Mouse (Mus musculus) myocyte (in vitro differentiated cells): ENCODE data around the gene Atg10. TPM values are rescaled to one million over a fixed set of nuclear protein-coding genes. Genes with fewer than 3 reads are reported as not detected.
A peak's percentile ranks its signal among the peaks of the same experiment; 100 is the strongest.

Source experiments
- H3K27me3 ChIP-seq: one replicate; pipeline ENCODE4 v1.6.1; 2011; ENCODE audit not compliant: control insufficient read depth, insufficient read depth, insufficient read length
- H3K36me3 ChIP-seq: one replicate; pipeline ENCODE4 v1.6.1; 2011; ENCODE audit not compliant: control insufficient read depth, insufficient read depth
- H3K4me2 ChIP-seq: one replicate; pipeline ENCODE4 v1.6.1; 2011; ENCODE audit warnings: low read depth, control low read depth
- H3K4me3 ChIP-seq: one replicate; pipeline ENCODE4 v1.5.1; 2011; ENCODE audit warnings: mild to moderate bottlenecking, control low read depth, moderate library complexity
- H3K79me2 ChIP-seq: one replicate; pipeline ENCODE4 v1.6.1; 2011; ENCODE audit not compliant: control insufficient read depth, insufficient read depth
- H3ac ChIP-seq: one replicate; pipeline ENCODE4 v1.6.1; 2011; ENCODE audit not compliant: control insufficient read depth, insufficient read length
- CEBPB ChIP-seq: IDR thresholded peaks from 2 replicates; pipeline ENCODE4 v1.6.1; 2011; ENCODE audit warnings: mild to moderate bottlenecking, moderate library complexity; ENCODE audit not compliant: poor library complexity, insufficient read depth, severe bottlenecking
- E2F4 ChIP-seq: IDR thresholded peaks from one replicate; pipeline ENCODE4 v1.6.1; 2011; ENCODE audit warnings: mild to moderate bottlenecking, control low read depth, moderate library complexity; ENCODE audit not compliant: insufficient read depth
- MAX ChIP-seq: IDR thresholded peaks from one replicate; pipeline ENCODE4 v1.6.1; 2011; ENCODE audit warnings: low read depth, mild to moderate bottlenecking, control low read depth
- MYOD1 ChIP-seq, 3 experiments: IDR thresholded peaks; one replicate each; pipeline ENCODE4 v1.6.1; 2011; ENCODE audit warnings: control low read depth in 2 of 3, low read depth in 2 of 3, mild to moderate bottlenecking in 2 of 3, moderate library complexity in 1 of 3; ENCODE audit not compliant: insufficient read length in 2 of 3, control insufficient read depth in 1 of 3
- MYOG ChIP-seq, 3 experiments: IDR thresholded peaks; one replicate each; pipeline ENCODE4 v1.6.1; 2011; ENCODE audit warnings: control low read depth in 2 of 3, low read depth in 2 of 3, mild to moderate bottlenecking in 2 of 3; ENCODE audit not compliant: insufficient read length in 2 of 3, control insufficient read depth in 1 of 3, insufficient read depth in 1 of 3
- POLR2A ChIP-seq: IDR thresholded peaks from one replicate; pipeline ENCODE4 v1.6.1; 2011; ENCODE audit warnings: low read depth, mild to moderate bottlenecking, control low read depth, moderate library complexity; ENCODE audit not compliant: insufficient read length
- POLR2AphosphoS2 ChIP-seq: IDR thresholded peaks from one replicate; pipeline ENCODE4 v1.6.1; 2011; ENCODE audit warnings: low read depth, control low read depth; ENCODE audit not compliant: insufficient read length
- REST ChIP-seq: IDR thresholded peaks from one replicate; pipeline ENCODE4 v1.6.1; 2011; ENCODE audit warnings: mild to moderate bottlenecking, control low read depth, moderate library complexity; ENCODE audit not compliant: insufficient read depth, insufficient read length
- SRF ChIP-seq: IDR thresholded peaks from one replicate; pipeline ENCODE4 v1.6.1; 2011; ENCODE audit warnings: low read depth; ENCODE audit not compliant: control insufficient read depth, insufficient read length
- TCF12 ChIP-seq: IDR thresholded peaks from one replicate; pipeline ENCODE4 v1.6.1; 2011; ENCODE audit warnings: mild to moderate bottlenecking, control low read depth; ENCODE audit not compliant: poor library complexity, insufficient read depth, severe bottlenecking
- TCF3 ChIP-seq: IDR thresholded peaks from one replicate; pipeline ENCODE4 v1.6.1; 2011; ENCODE audit warnings: low read depth, control low read depth; ENCODE audit not compliant: insufficient read length
- USF1 ChIP-seq: IDR thresholded peaks from one replicate; pipeline ENCODE4 v1.6.1; 2011; ENCODE audit warnings: low read depth, mild to moderate bottlenecking, control low read depth, moderate library complexity
- polyA plus RNA-seq: library from polyadenylated mRNA; unstranded; fragments of >200 nt; fragmentation: generic; extraction: Trizol; gene quantifications from one replicate; pipeline ENCODE4 v1.2.1, GENCODE M21; 2012; ENCODE audit warnings: missing spikeins

Gene Atg10
- polyA plus RNA-seq, 1 experiment: 5.9 TPM

DNA sequence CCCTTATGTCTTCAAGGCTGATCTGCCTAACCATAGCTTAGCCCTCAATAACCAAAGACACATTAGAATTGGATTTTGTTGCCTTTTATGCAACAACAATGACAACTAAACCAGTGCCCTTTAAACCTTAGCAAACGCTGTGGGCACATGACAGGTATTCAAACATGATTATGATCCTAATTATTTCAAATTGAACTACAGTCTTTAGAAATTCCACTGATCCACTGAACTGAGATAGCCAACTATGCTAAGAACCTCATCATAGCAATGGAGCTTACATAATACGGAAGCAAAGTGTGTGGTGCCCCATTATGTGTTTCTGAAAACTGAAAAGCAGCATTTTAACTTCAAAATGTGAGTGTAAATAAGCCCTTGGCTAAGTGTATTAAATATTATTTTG, 191.9 kb downstream of the Atg10 start:
- Histone ChIP-seq H3K79me2 (no peaks in the 10 kb centered on the region), H3K4me3 (no peak overlapping the region), H3K36me3 (no peaks in the 10 kb centered on the region), H3K4me2 (no peak overlapping the region), H3K27me3 (no peaks in the 10 kb centered on the region), H3ac (no peak overlapping the region)
- no peak for TF ChIP-seq REST

DNA sequence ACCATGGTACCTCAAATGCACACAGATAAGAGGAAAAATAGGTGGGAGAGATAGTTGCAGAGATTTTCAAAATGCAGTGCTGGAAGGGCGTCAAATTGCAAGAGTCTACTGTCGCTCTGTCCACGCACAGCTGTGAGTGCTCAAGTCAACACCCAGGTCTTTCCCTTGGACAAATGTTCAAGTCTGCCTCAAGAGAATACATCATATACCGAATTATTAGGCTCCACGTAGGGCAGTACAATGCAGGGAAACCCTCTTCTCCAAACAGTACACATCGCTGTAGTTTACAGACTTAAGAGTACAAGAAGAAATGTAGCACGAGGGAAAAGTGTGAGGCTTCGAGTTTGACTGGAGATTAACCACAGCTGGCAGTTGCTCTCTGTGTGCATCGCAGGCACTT, 200.3 kb downstream of the Atg10 start:
- H3K4me3 ChIP-seq: no peak overlapping the region
- no peaks in the 10 kb centered on the region for H3K36me3 ChIP-seq
- TF ChIP-seq MYOG (IDR thresholded peaks at IDR 0.05; ENCODE audit: control insufficient read depth in 1 of 3, insufficient read depth in 1 of 3, insufficient read length in 2 of 3, low read depth in 2 of 3) (no peak), SRF (no peak), TCF3 (no peak), E2F4 (no peak), CEBPB (no peak), POLR2A (no peak), MAX (no peak), USF1 (no peak), POLR2AphosphoS2 (no peak), REST (no peak), MYOD1 (IDR thresholded peaks at IDR 0.05; ENCODE audit: control insufficient read depth in 1 of 3, insufficient read length in 2 of 3, low read depth in 2 of 3) (no peak), TCF12 (no peak)
- no peak overlapping the region for H3ac ChIP-seq
- no peaks in the 10 kb centered on the region for H3K27me3 ChIP-seq
- no peak overlapping the region for H3K4me2 ChIP-seq
- no peaks in the 10 kb centered on the region for H3K79me2 ChIP-seq

DNA sequence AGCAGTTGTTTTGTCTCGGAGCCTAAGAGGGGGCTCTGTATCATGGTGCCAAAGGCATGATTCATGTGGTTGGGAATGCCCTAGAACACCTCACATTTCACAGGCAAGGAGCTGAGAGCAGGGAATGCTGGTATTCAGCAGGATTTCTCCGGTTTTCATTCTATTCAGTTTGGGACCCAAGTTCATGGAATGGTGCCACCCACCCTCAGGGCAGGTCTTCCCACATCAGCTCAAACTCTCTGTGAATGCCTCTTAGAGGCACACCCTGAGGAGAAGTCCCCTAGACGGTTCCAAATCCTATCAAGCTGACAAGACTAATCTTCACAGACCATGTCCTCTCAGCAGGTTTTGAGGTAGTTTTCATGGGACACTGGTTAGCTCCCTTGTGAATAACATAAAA, 211.9 kb downstream of the Atg10 start:
- H3K27me3 ChIP-seq: no peaks in the 10 kb centered on the region
- no peak overlapping the region for H3ac ChIP-seq
- no peak for TF ChIP-seq MAX
- no peak for TF ChIP-seq POLR2AphosphoS2
- TF ChIP-seq TCF3: no peak
- TF ChIP-seq POLR2A: no peak
- no peak for TF ChIP-seq E2F4
- no peak for TF ChIP-seq TCF12
- TF ChIP-seq MYOG (IDR thresholded peaks at IDR 0.05; ENCODE audit: control insufficient read depth in 1 of 3, insufficient read depth in 1 of 3, insufficient read length in 2 of 3, low read depth in 2 of 3): no peak
- TF ChIP-seq REST: no peak
- no peaks in the 10 kb centered on the region for H3K36me3 ChIP-seq
- no peak overlapping the region for H3K4me2 ChIP-seq
- no peaks in the 10 kb centered on the region for H3K79me2 ChIP-seq
- H3K4me3 ChIP-seq: no peak overlapping the region

DNA sequence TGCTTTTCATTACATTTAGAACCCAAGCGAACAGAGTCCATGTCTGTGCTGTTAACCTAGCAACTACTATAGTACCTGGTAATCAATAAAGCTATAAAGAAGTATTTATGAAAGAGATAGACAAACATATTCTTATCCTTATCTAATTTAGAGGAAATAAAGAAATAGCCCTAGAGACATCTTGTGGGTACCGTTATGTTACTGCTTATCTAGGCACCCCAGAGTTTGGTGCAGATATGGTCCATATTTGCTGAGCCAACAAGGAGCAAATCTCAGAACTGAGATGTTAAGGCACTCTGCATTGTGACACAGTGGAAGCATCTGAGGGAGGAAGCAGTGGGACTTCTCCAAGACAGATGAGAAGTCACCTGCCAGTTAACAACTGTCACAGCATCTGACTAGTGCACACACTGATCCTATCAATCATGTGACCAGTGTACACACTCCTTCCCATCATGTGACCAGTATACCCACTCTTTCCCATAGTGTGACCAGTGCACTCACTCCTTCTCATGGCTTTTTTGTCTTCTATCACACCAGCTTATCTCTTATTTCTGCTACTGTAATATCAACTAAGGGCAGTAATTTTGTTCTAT, 228.6 kb downstream of the Atg10 start:
- H3K4me2 ChIP-seq: no peak overlapping the region
- H3ac ChIP-seq: no peak overlapping the region
- no peaks in the 10 kb centered on the region for H3K79me2 ChIP-seq
- no peaks in the 10 kb centered on the region for H3K36me3 ChIP-seq
- no peaks in the 10 kb centered on the region for H3K27me3 ChIP-seq
- no peak for TF ChIP-seq E2F4
- no peak for TF ChIP-seq MAX
- TF ChIP-seq REST: no peak
- TF ChIP-seq MYOG (IDR thresholded peaks at IDR 0.05; ENCODE audit: control insufficient read depth in 1 of 3, insufficient read depth in 1 of 3, insufficient read length in 2 of 3, low read depth in 2 of 3): no peak
- no peak for TF ChIP-seq TCF3
- no peak for TF ChIP-seq SRF
- TF ChIP-seq CEBPB: no peak
- TF ChIP-seq MYOD1 (IDR thresholded peaks at IDR 0.05; ENCODE audit: control insufficient read depth in 1 of 3, insufficient read length in 2 of 3, low read depth in 2 of 3): no peak
- no peak for TF ChIP-seq USF1
- no peak for TF ChIP-seq TCF12
- no peak for TF ChIP-seq POLR2A
- no peak for TF ChIP-seq POLR2AphosphoS2
- H3K4me3 ChIP-seq: no peak overlapping the region

DNA sequence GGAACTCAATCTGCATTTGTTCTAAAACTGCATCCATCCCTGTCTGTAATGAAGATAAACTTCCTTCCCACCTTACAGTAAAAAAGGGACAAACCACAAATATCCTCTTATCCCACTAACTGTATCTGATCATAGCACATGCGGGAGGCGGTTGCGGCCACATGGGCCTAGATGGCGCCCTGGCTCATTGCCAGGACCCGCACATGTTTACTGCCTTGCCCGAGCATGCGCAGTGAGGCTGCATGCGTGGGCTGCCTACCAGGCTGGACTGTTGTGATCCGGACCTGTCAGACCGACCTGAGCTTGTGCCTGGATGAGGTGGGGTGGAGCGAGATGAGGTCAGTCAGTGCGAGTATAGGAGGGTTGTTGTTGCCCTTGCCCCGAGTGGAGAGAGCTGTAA, 230.2 kb downstream of the Atg10 start:
- no peak overlapping the region for H3K4me3 ChIP-seq
- H3K4me2 ChIP-seq: peak overlapping the region; percentile 49
- no peak for TF ChIP-seq MYOG (IDR thresholded peaks at IDR 0.05; ENCODE audit: control insufficient read depth in 1 of 3, insufficient read depth in 1 of 3, insufficient read length in 2 of 3, low read depth in 2 of 3)
- TF ChIP-seq REST: no peak
- no peak for TF ChIP-seq MAX
- no peak for TF ChIP-seq POLR2A
- no peak for TF ChIP-seq POLR2AphosphoS2
- TF ChIP-seq USF1: no peak
- no peak for TF ChIP-seq CEBPB
- no peak for TF ChIP-seq SRF
- no peak for TF ChIP-seq TCF12
- TF ChIP-seq TCF3: no peak
- TF ChIP-seq MYOD1 (IDR thresholded peaks at IDR 0.05; ENCODE audit: control insufficient read depth in 1 of 3, insufficient read length in 2 of 3, low read depth in 2 of 3): no peak
- no peak for TF ChIP-seq E2F4
- H3K27me3 ChIP-seq: no peaks in the 10 kb centered on the region
- no peaks in the 10 kb centered on the region for H3K36me3 ChIP-seq
- no peaks in the 10 kb centered on the region for H3K79me2 ChIP-seq
- no peak overlapping the region for H3ac ChIP-seq
